Mouse (Mus musculus): ENCODE results near the gene Rab17. TPM values are rescaled to one million over a fixed set of nuclear protein-coding genes. Genes with fewer than 3 reads are reported as not detected.

Gene Rab17
- polyA plus RNA-seq, 1 experiment from 2014 or later, result 0.21 TPM

GRCm38 (mm10) chr1:90953688-90954087 lies 15.8 kb downstream of the Rab17 start:
- H3K27ac ChIP-seq (replicated peaks), result no peak overlapping the region
- H3K9ac ChIP-seq, result no peak overlapping the region
- H3K4me1 ChIP-seq (replicated peaks), result peaks cover 6% of the 10 kb centered on the region; the same call in 1 of the 2 replicates
- H3K27me3 ChIP-seq, result peaks cover 7% of the 10 kb centered on the region; the same call in 1 of the 2 replicates
- no peak overlapping the region for H3K4me3 ChIP-seq
- no peak for ATAC-seq (ENCODE audit: low read depth)
- no peaks in the 10 kb centered on the region for H3K36me3 ChIP-seq
- H3K9me3 ChIP-seq, result no peaks in the 10 kb centered on the region
- H3K4me2 ChIP-seq, result no peak overlapping the region
- WGBS, result 69% methylated on average over 11 of the region's 11 CpGs

DNA sequence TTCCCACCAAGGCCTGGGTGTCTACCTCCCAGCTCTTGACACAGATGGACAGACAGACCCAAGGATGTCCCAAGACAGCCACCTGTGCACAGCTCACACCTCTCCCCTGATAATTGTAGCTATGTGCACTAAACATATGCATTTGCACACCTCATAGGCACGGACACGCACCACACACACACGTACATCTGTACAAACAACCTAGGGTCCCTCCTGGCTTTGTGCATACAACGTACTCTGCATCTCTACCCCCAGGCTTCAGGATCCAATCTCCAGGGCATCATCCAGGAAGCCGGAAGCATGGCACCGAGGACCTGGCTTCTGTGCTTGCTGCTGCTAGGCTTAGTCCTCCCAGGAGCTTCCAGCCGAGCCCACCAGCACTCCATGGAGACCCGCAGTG lies 16.7 kb downstream of the Rab17 start, which contains the start of gene Prlh:
Gene Prlh, plus strand, starts transcription at position 301 of the 400 bp plus-strand sequence.
- Histone ChIP-seq H3K9ac (no peak within 1 kb of the TSS), H3K4me1 (replicated peaks) (peaks cover 6% of the 10 kb centered on the region; the same call in 1 of the 2 replicates), H3K27ac (replicated peaks) (no peak within 1 kb of the TSS), H3K4me2 (no peak within 1 kb of the TSS), H3K27me3 (0 out of 2 replicates have a peak, but pooled peaks cover 1% of the 10 kb centered on the region), H3K9me3 (no peaks in the 10 kb centered on the region), H3K36me3 (no peaks in the 10 kb centered on the region), H3K4me3 (no peak within 1 kb of the TSS)
- WGBS, result 74% methylated on average over 8 of the region's 8 CpGs
- ATAC-seq (ENCODE audit: low read depth), result no peak

DNA sequence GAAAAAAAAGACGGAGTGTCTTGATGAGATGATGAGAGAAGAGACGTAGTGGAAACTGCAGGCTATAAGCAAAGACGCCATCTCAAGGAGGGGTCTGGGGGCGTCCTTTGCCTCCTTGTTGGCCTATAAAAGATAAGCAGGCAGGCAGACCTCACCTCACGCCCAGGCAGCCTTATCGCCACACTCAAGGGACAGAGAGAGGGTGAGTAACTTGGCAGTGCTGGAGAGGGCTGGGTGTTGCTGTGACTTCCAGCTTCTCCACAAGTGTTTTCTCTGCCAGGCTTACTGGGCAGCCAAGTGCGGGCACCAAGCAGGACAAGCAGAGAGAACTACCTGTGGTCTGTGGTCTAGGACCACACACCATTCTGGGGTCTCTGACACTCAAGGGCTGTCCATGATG lies 17.8 kb downstream of the Rab17 start:
- Histone ChIP-seq H3K9me3 (no peaks in the 10 kb centered on the region), H3K4me3 (no peak overlapping the region), H3K27me3 (no peaks in the 10 kb centered on the region), H3K36me3 (no peaks in the 10 kb centered on the region), H3K4me1 (replicated peaks) (peaks cover 6% of the 10 kb centered on the region; the same call in 1 of the 2 replicates), H3K9ac (no peak overlapping the region), H3K4me2 (no peak overlapping the region), H3K27ac (replicated peaks) (no peak overlapping the region)
- 88% methylated on average over 7 of the region's 7 CpGs for WGBS
- ATAC-seq (ENCODE audit: low read depth), result no peak

DNA sequence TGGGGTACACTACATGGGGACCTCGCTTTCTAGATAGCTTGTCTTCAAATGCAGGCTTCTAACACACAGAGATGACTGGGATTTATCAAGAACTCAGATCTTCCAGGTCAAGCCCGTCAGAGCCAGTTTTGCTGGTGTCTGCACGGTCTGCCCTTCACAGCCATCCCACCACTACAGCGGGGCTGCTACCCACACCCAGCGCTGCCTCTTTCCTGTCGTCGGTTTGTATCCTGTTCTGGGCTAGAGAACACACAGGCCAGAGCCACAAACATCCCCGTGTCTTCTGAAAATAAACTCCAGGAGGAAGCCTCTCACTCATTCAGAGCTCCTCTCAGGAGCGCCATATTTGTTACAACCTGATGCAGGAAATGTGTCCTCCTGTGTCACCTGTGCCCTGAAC lies 20.2 kb downstream of the Rab17 start:
- Histone ChIP-seq H3K4me3 (no peak overlapping the region), H3K27me3 (no peaks in the 10 kb centered on the region), H3K4me1 (replicated peaks) (peaks cover 6% of the 10 kb centered on the region; the same call in 1 of the 2 replicates), H3K36me3 (no peaks in the 10 kb centered on the region), H3K27ac (replicated peaks) (no peak overlapping the region), H3K9ac (no peak overlapping the region), H3K4me2 (no peak overlapping the region), H3K9me3 (no peaks in the 10 kb centered on the region)
- ATAC-seq (ENCODE audit: low read depth), result no peak
- WGBS, result 83% methylated on average over 9 of the region's 9 CpGs

GRCm38 (mm10) chr1:90947252-90947651 lies 22.2 kb downstream of the Rab17 start:
- WGBS, result 75% methylated on average over 2 of the region's 2 CpGs
- no peak for ATAC-seq (ENCODE audit: low read depth)
- H3K4me2 ChIP-seq, result no peak overlapping the region
- no peak overlapping the region for H3K4me3 ChIP-seq
- no peaks in the 10 kb centered on the region for H3K36me3 ChIP-seq
- no peaks in the 10 kb centered on the region for H3K27me3 ChIP-seq
- H3K27ac ChIP-seq (replicated peaks), result no peak overlapping the region
- no peaks in the 10 kb centered on the region for H3K4me1 ChIP-seq (replicated peaks)
- no peaks in the 10 kb centered on the region for H3K9me3 ChIP-seq
- H3K9ac ChIP-seq, result no peak overlapping the region

DNA sequence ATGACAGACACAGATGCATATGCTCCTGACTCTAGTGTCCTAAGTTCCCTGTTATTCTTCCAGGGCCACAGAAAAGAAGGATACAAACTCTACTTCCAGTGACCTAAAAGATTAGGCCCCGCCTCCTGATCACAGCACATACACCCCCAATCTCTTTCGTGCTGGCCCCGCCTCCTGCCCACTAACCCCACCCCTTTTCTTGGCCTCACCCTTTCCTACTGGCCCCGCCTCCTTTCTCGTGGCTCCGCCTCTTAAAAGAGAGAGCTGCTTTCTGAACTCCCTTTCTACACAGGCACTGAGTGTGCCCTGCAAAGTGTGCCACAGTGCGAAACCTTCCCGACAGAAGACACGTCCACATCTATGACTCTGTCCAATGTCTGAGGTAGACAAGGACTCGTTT lies 24.3 kb downstream of the Rab17 start:
- ATAC-seq (ENCODE audit: low read depth), result no peak
- Histone ChIP-seq H3K27me3 (no peaks in the 10 kb centered on the region), H3K9me3 (no peaks in the 10 kb centered on the region), H3K36me3 (no peaks in the 10 kb centered on the region), H3K27ac (replicated peaks) (no peak overlapping the region), H3K4me1 (replicated peaks) (no peaks in the 10 kb centered on the region), H3K4me2 (no peak overlapping the region), H3K9ac (no peak overlapping the region), H3K4me3 (no peak overlapping the region)
- 61% methylated on average over 10 of the region's 10 CpGs for WGBS

DNA sequence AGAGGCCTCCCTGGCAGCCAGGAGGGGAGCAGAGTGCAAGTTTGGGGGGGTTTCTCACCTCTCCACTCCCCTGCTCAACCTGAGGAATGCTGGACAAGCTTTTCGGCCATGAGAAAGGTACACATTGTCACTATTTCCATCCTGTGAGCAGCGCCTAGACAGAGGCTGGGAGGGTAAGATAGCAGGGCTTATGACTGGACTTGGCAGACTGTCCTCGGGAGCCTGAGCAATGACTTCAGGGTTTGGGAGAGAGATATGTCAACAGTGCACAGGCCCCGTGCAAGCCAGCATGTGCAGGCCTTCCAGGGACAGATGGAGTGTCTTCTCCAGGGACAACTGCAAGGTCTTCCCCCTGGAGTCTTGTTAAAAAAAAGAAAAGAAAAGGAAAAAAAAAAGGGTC lies 29.5 kb downstream of the Rab17 start:
- Histone ChIP-seq H3K4me3 (no peak overlapping the region), H3K4me2 (no peak overlapping the region), H3K27me3 (no peaks in the 10 kb centered on the region), H3K4me1 (replicated peaks) (no peaks in the 10 kb centered on the region), H3K36me3 (no peaks in the 10 kb centered on the region), H3K27ac (replicated peaks) (no peak overlapping the region), H3K9me3 (no peaks in the 10 kb centered on the region), H3K9ac (no peak overlapping the region)
- no peak for ATAC-seq (ENCODE audit: low read depth)
- WGBS, result 87% methylated on average over 4 of the region's 4 CpGs

GRCm38 (mm10) chr1:90936990-90937389 lies 32.5 kb downstream of the Rab17 start:
- H3K36me3 ChIP-seq, result no peaks in the 10 kb centered on the region
- H3K4me2 ChIP-seq, result no peak overlapping the region
- H3K27ac ChIP-seq (replicated peaks), result no peak overlapping the region
- no peaks in the 10 kb centered on the region for H3K27me3 ChIP-seq
- ATAC-seq (ENCODE audit: low read depth), result no peak
- 53% methylated on average over 9 of the region's 9 CpGs for WGBS
- no peaks in the 10 kb centered on the region for H3K4me1 ChIP-seq (replicated peaks)
- H3K4me3 ChIP-seq, result no peak overlapping the region
- no peaks in the 10 kb centered on the region for H3K9me3 ChIP-seq
- no peak overlapping the region for H3K9ac ChIP-seq

GRCm38 (mm10) chr1:90933001-90933400 lies 36.5 kb downstream of the Rab17 start:
- no peak for ATAC-seq (ENCODE audit: low read depth)
- Histone ChIP-seq H3K4me1 (replicated peaks) (peaks cover 4% of the 10 kb centered on the region), H3K9me3 (no peaks in the 10 kb centered on the region), H3K9ac (no peak overlapping the region), H3K27ac (replicated peaks) (no peak overlapping the region), H3K4me3 (no peak overlapping the region), H3K36me3 (no peaks in the 10 kb centered on the region), H3K4me2 (no peak overlapping the region), H3K27me3 (peaks cover 4% of the 10 kb centered on the region)
- 79% methylated on average over 5 of the region's 5 CpGs for WGBS

DNA sequence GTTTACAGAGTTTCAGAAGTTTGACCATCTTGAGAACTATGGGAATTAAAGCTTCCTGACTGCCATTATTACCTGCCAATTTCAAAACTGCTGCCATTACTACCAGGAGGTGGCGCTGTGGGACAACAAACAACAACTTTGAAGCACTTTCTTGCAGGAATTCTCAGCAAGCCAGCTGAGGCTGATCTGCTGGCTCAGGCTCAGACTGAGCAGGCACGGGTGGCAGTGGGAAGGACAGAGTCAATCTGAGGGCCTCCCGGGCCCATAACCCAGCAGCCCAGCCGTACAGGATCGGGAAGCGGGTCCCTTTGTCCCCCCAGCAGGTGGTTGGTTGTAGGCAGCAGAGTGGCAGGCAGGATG lies 40.9 kb downstream of the Rab17 start:
- 6% methylated on average over 6 of the region's 6 CpGs for WGBS
- Histone ChIP-seq H3K4me1 (replicated peaks) (peaks cover 10% of the 10 kb centered on the region), H3K4me3 (no peak overlapping the region), H3K27me3 (peaks cover 12% of the 10 kb centered on the region), H3K9me3 (no peaks in the 10 kb centered on the region), H3K36me3 (no peaks in the 10 kb centered on the region), H3K9ac (peak overlapping the region; percentile 26; the same call in 1 of the 2 replicates), H3K4me2 (peak overlapping the region; percentile 51), H3K27ac (replicated peaks) (no peak overlapping the region)
- peak; percentile 53 for ATAC-seq (ENCODE audit: low read depth)

DNA sequence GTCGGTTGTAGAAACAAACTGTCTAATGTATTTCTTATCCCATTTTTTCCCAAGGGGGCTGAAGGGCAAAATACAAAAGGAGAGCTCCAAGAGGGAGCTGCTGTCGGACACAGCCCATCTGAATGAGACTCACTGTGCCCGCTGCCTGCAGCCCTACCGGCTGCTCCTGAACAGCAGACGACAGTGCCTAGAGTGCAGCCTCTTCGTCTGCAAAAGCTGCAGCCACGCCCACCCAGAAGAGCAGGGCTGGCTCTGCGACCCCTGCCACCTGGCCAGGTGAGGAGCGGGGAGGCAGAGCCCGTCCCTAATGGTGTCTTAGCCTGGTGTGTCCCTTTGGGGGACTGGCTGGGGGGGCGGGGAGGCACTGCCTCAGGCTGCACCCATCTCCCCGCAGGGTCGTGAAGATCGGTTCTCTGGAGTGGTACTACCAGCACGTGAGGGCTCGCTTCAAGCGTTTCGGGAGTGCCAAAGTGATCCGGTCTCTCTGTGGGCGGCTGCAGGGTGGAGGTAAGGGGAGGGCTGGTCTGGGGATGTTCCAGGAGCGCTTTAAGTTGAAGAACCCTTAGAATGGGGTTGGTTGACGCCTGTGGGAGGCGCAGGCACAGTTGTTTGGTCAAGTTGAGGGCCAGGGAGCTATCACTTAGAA lies 41.4 kb downstream of the Rab17 start:
- Histone ChIP-seq H3K4me3 (peak overlapping the region; percentile 23; the same call in 1 of the 2 replicates), H3K4me2 (peak overlapping the region; percentile 51), H3K27me3 (peaks cover 12% of the 10 kb centered on the region), H3K4me1 (replicated peaks) (peaks cover 10% of the 10 kb centered on the region), H3K36me3 (no peaks in the 10 kb centered on the region), H3K9me3 (no peaks in the 10 kb centered on the region), H3K9ac (peak overlapping the region; percentile 31; the same call in 1 of the 2 replicates), H3K27ac (replicated peaks) (no peak overlapping the region)
- 2% methylated on average over 23 of the region's 23 CpGs for WGBS
- ATAC-seq (ENCODE audit: low read depth), result peak; percentile 47; the same call in 1 of the 2 replicates

GRCm38 (mm10) chr1:90927308-90927707 lies 42.2 kb downstream of the Rab17 start:
- Histone ChIP-seq H3K4me1 (replicated peaks) (peaks cover 10% of the 10 kb centered on the region), H3K4me2 (no peak overlapping the region), H3K27ac (replicated peaks) (no peak overlapping the region), H3K36me3 (no peaks in the 10 kb centered on the region), H3K9me3 (no peaks in the 10 kb centered on the region), H3K27me3 (peaks cover 12% of the 10 kb centered on the region), H3K4me3 (no peak overlapping the region), H3K9ac (peak overlapping the region; percentile 31; the same call in 1 of the 2 replicates)
- no peak for ATAC-seq (ENCODE audit: low read depth)
- 53% methylated on average over 15 of the region's 15 CpGs for WGBS

DNA sequence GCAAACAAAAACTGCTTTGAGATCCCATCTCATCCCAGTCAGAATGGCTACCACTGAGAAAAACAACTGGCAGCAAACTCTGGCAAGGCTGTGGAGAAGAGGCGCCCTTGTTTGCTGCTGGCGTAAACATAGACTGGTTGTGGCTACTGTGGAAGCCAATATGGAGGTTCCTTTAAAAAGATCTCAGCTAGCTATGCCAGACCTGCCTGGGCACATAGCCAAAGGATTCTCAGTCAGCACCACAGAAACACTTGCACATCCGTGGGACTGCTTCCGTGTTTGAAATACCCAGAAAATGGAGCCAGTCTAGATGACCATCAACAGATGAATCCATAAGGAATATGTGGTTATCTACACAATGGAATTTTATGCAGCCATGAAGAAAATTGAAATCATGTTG lies 43.4 kb downstream of the Rab17 start:
- peaks cover 10% of the 10 kb centered on the region for H3K4me1 ChIP-seq (replicated peaks)
- no peak for ATAC-seq (ENCODE audit: low read depth)
- no peaks in the 10 kb centered on the region for H3K36me3 ChIP-seq
- peaks cover 12% of the 10 kb centered on the region for H3K27me3 ChIP-seq
- no peak overlapping the region for H3K27ac ChIP-seq (replicated peaks)
- 80% methylated on average over 4 of the region's 4 CpGs for whole genome bisulfite sequencing
- no peaks in the 10 kb centered on the region for H3K9me3 ChIP-seq
- no peak overlapping the region for H3K9ac ChIP-seq
- no peak overlapping the region for H3K4me3 ChIP-seq
- H3K4me2 ChIP-seq, result no peak overlapping the region
